Mouse (Mus musculus): Measurements from ENCODE around the gene Supt4a.

Gene Supt4a

DNA sequence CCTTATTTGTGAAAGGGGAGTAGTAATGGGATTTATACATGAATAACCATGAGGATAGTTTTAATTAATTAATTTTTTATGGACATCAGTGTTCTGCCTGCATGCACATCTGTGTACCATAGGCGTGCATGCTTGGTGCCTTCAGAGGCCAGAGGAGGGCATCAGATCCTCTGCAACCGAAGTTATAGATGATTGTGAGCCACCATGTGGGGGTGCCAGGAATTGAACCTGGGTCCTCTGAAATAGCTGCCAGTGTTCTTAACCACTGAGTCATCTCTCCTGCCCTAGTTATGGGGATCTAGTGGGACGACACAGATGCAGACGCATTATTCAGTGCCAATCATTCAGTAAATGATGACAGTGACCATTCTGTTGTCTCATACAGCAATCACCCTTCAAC lies 14.5 kb upstream of the Supt4a start:
- in situ Hi-C loops (cut with MboI, MseI): loop anchor here in 1 of 2 experiments (10.0 kb wide), 1 partner anchor 322 kb away; the partner anchor contains the start of gene Srsf1

DNA sequence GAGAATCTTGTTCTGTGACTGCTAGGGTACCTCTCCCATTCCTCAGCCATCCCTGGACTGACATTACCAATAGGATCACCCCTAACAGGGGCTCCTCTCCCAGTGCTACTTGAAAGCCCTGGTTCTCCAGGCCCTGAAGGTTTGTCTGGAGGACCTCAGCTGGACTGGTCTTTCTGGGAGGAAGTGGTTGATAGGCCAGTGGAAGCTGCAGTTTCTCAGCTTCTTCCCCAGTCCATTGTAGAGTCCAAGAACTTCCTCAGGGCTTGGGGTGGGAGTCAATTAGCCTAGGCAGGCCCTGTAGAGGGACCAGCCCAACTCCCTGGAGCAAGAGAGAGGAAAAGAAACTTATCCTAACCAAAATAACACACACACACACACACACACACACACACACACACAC lies 11.8 kb upstream of the Supt4a start:
- in situ Hi-C loops (cut with MboI, MseI): loop anchor here (5.0 to 25.0 kb wide), 4 partner anchors 42 to 1138 kb away; partner anchors contain the start of genes Rnf43 (in 2 of the 2) and Srsf1 (in 1 of the 2)

DNA sequence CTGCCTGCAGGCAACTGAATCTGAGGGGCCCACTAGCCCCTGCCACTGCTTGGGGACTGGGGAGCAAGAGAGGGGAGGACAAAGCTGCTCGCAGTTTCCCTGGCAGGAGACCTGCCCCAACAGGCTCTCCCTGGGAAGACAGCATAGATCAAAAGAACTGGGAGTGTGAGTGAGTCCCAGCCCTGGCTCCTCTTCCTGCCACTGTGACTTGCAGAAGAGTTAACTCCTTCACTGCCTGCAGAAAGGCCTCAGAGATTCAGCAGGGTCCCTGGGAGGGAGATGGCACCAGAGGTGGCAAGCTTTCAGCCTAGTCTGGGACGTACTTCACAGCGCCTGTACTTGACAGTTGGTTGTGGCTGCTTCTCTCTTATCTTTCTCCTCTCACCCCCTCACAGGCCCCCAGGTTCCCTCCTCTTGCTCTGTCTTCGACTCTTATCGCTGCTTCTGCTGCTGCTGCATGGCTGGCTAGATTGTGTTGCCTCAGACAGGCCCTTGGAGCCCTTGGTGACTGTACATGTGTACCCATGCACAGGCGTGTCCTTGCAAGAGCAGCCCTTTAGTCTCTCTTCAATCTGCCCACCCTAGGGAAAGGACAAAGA lies 11.3 kb upstream of the Supt4a start:
- in situ Hi-C loops (cut with MboI, MseI): loop anchor here (5.0 to 25.0 kb wide), 4 partner anchors 41 to 1139 kb away; partner anchors contain the start of genes Rnf43 (in 2 of the 2) and Srsf1 (in 1 of the 2)

DNA sequence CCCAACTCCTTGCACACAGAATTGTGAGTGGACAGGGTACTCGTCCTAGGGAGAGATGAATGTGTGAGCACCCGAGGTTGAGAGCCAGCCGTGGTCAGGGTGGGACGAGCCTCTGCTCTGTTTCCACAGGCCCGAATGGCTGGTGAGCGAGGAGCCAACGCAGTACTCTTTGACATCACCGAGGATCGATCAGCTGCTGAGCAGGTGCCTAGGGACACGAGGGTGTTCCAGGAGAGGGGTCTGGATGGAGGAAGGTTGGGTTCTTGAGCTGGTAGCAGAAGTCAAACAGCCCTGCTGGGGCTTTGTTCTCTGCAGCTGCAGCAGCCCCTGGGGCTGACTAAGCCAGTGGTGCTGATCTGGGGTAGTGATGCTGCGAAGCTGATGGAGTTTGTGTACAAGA lies 10.3 kb upstream of the Supt4a start:
- in situ Hi-C loops (cut with MboI, MseI): loop anchor here (5.0 to 25.0 kb wide), 4 partner anchors 40 to 1140 kb away; partner anchors contain the start of genes Rnf43 (in 2 of the 2) and Srsf1 (in 1 of the 2)

DNA sequence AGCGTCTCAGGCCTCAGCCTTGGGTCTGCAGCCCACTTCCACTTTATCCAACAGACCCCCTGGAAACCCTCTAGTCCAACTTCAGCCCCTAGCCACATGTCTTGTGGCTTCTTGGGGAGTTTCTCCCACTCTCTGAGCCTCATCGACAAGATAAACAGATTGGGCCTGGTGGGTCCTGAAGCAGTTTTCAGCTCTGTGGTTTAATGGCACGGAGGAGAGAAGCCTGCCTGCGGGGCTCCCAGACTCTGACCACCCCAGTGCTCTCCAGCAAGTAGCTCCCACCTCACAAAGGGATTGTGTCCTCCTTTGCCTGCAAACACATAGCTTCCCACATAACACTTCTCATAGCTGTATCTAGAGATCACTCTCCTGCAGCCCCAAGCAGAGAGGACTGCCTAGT lies 9.9 kb upstream of the Supt4a start:
- in situ Hi-C loops (cut with MboI, MseI): loop anchor here (5.0 to 25.0 kb wide), 4 partner anchors 40 to 1140 kb away; partner anchors contain the start of genes Rnf43 (in 2 of the 2) and Srsf1 (in 1 of the 2)

DNA sequence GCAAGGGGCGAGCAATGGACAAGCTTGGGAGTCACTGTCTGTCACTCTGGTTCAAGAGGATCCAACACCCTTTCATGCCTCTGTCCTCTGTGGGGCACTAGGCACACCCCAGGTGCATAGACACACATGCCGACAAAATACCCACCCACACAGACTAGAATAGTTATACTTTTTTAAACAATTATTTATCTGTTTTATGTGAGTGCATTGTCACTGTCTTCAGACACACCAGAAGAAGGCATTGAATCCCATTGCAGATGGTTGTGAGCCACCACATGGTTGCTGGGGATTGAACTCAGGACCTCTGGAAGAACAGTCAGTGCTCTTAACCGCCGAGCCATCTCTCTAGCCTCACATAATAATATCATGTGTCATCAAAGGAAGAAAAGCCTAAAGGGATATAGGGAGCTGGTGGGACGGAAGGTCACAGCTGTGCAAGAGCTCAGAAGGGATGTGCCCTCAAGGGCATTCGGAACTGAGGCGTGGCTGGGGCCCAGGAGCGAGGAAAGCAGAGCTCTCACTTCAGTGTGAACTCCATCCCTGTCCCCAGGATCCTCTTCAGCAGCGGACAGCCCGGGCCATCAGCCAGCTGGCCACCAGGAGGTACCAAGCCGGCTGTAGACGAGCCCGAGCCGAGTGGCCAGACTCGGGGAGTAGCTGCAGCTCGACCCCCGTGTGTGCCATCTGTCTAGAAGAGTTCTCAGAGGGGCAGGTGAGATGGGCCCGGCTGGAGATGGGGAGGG lies 8.3 kb upstream of the Supt4a start:
- in situ Hi-C loops (cut with MboI, MseI): loop anchor here (5.0 to 25.0 kb wide), 4 partner anchors 38 to 1142 kb away; partner anchors contain the start of genes Rnf43 (in 2 of the 2) and Srsf1 (in 1 of the 2)

DNA sequence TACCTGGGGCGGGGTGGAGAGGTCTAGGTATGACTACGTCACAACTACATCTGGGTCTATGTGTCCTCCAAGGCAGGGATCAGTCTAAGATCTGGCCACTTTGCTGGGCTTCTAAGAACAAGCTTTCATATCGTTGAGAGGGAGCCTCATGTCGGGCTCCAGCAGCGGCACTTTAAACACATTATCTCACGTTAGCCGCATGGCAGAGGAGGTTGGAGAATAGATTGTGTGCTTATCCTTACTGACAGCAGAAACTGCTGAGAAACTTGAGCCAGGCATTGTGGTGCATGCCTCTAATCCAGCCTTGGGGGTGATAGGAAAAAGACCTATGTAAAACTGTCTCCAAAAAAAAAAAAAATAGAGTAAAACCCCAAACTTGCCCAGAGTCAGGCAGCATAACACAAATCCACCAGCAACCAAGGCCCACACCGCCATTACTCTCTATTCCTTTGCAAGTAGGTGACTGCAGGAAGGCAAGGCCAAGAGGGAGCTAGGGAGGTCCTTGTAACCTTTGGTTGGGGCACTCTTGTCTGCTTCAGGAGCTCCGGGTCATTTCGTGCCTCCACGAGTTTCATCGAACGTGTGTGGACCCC lies 7.7 kb upstream of the Supt4a start:
- in situ Hi-C loops (cut with MboI, MseI): loop anchor here (5.0 to 25.0 kb wide), 4 partner anchors 38 to 1142 kb away; partner anchors contain the start of genes Rnf43 (in 2 of the 2) and Srsf1 (in 1 of the 2)

DNA sequence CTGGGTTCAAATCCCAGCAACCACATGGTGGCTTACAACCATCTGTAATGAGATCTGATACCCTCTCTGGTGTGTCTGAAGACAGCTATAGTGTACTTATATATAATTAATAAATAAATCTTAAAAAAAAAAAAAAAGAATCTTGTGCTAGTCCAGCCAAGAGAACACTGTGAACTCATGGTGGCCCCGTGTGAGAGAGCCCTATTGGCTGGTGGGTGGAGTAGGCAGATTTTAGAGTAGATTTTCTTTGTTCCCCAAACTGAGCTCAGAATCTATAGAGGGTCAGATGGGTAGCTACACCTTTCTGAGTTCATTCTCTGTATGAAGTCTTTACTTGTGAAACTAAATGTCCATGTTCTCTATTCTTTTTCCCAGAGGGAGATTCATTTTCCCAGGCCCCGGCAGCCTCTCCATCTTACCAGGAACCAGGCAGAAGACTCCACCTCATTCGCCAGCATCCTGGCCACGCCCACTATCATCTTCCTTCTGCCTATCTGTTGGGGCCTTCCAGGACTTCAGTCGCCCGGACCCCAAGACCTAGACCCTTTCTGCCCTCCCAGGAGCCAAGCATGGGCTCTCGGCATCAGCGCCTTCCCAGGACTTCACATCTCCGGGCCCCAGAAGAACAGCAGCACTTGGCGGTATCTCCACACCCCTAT lies 6.6 kb upstream of the Supt4a start:
- in situ Hi-C loops (cut with MboI, MseI): loop anchor here in 1 of 2 experiments (25.0 kb wide), 1 partner anchor 1143 kb away; no protein-coding TSS in a partner anchor

DNA sequence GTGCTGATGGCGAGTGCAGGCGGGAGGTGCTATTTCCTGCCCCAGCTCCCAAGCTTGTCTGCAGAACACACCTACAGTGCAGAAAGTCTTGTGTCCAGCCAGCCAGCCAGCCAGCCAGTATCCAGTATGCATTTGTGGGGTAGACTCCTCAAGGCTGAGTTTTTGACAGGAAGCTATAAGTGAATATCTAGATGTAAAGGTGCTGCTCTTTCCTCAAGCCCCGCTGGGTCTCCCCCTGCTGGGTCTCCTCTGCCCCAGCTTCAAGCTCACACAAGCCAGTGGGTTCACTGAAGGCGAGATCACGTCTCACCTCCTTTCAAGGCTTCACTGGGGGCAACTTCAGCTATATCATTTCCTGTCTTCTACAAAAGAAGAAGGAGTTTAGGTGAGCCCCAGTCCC lies 3.0 kb upstream of the Supt4a start:
- in situ Hi-C loops (cut with MboI, MseI): loop anchor here in 1 of 2 experiments (25.0 kb wide), 1 partner anchor 1147 kb away; no protein-coding TSS in a partner anchor

DNA sequence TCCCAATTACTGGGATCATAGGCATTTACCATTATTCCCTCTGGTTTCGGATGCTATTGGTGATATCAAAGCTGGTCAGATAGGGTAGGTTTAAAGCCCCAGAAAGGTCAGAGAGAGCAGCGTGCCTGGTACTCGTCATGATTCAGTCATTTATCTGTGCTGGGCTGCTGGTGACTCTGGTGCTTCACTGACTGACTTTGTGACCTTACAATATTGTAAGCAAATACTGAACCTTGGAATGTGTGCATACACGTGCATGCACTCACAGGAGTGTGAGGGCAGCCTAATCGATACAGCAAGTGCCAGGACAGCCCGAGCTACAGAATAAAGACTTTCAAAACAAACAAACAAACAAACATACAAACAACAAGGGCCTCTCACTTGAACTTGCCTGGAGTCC lies 1.7 kb upstream of the Supt4a start:
- in situ Hi-C loops (cut with MboI, MseI): loop anchor here in 1 of 2 experiments (25.0 kb wide), 1 partner anchor 1148 kb away; no protein-coding TSS in a partner anchor

DNA sequence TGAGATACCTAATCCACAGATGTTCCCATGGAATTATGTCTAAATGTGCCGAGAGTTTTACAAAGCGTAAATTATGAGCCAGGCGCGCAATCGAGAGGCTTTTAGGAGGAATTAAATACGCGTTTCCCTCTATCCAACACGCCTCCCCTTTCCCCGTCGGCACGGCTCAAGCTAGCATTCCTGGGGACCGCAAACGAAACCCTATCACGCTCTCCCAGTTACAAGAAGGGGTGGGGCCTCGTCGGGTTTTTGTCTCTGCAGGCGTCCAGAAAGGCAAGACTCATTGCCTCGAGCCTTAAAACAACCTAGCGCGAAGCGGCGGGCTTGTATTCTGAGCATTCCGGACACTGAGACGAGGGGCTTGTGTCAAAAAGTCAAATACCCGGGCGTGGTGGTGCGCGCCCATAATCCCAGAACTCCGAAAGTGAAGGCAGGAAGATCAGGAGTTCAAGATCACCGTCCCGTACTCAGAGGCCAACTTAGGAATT lies 661 bp upstream of the Supt4a start:
- in situ Hi-C loops (cut with MboI, MseI): loop anchor here in 1 of 2 experiments (25.0 kb wide), 1 partner anchor 1149 kb away; no protein-coding TSS in a partner anchor

DNA sequence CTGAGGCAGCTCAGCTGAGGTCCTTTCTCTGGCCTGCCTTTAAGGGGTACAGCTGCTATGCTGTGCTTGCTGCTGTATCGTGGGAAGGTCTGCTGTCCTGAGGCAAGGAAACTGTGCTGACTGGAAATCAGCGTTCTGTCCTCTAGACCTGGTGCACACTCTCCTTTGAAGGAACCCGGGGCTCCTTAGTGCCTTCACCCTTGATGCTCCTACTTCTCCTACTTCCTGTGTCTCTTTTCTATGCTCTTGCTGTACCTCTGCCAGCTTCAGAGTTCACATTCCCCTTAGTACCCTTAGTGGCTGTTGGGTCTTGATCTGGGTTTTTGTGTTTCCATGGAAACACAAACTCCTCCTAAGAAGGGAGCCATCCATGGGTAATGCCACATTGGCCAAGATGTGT lies 6.3 kb downstream of the Supt4a start:
- in situ Hi-C loops (cut with MboI, MseI): loop anchor here in 1 of 2 experiments (10.0 to 25.0 kb wide), 2 partner anchors 1069 to 1156 kb away; no protein-coding TSS in a partner anchor

DNA sequence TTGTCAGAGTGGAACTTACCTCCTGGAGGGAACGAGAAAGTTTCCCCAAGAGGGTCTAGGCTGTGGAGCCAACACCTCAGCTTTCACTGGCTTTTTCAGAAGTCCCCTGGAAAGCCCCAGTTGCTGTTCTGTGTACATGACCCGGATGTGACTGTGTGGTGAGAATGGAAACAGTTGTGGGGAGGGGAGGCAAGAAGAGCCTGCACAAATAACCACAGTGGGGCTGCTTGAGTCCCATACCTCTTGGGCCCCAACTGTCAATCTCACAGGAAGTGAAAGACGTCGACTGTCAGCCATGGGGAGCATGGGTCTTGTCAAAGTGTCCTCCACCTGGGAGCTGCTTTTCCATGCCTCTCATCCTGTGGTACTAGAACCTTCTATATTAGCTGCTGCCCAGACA lies 7.6 kb downstream of the Supt4a start:
- in situ Hi-C loops (cut with MboI, MseI): loop anchor here in 1 of 2 experiments (10.0 to 25.0 kb wide), 2 partner anchors 1070 to 1158 kb away; no protein-coding TSS in a partner anchor

DNA sequence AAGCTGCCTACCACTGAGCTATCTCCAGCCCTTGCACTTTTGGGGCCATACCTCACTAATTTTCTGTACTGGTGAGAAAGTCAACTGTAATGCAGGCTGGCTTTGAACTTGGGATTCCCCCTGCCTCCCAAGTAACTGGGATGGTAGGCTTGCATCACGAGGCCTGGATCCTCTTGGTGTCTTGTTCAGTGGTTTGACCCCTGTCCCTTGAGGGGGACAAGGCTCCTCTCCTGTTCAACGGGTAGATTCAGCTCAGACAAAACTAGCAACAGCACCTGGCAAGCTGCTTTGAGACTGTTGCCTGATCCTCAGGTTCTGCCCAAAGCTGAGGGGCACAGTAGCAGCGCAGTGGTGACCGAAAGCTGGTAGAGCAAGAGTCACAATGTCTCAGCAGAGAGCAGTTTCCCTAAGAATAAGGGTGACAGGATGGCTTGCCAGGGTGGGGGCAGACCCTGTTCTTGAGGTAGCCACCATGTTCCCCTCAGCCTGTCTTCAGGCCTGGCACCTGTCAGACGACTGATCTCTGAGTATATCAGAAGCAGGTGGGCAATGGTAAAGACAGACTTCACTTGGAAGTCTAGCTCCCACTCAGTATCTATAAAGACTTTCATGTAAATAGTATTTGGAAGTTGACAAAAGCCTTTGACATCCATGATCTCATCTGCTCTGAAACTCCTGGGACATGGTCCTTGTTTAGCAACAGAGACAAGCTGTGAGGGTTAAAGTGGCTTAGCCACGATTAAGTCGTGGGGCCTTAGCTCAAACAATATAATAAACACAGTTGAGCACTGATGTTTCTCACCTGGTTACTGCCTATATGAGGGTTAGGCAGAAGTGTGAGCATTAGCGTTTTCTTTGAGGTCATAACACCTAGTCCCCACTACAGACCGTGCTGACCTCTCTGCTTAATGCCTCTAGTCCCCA lies 8.5 kb downstream of the Supt4a start:
- in situ Hi-C loops (cut with MboI, MseI): loop anchor here in 1 of 2 experiments (10.0 to 25.0 kb wide), 2 partner anchors 1071 to 1159 kb away; no protein-coding TSS in a partner anchor

DNA sequence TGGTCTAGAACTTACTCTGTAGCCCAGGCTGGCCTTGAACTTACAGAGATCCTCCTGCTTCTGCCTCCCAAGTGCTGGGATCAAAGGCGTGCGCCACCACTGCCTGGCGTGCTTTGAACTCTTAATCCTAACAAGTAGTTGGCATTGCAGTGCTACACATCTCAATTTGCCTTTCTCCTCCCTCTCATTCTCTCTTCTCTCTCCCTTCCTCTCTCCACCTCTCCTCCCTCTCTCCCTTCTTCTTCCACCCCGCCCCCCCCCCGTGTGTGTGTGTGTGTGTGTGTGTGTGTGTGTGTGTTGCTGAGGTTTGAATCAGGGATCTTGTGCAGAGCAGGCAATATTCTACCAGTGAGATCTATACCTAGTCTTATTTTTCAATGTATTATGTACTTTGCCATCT lies 10.0 kb downstream of the Supt4a start:
- in situ Hi-C loops (cut with MboI, MseI): loop anchor here in 1 of 2 experiments (10.0 to 25.0 kb wide), 2 partner anchors 1073 to 1160 kb away; no protein-coding TSS in a partner anchor

DNA sequence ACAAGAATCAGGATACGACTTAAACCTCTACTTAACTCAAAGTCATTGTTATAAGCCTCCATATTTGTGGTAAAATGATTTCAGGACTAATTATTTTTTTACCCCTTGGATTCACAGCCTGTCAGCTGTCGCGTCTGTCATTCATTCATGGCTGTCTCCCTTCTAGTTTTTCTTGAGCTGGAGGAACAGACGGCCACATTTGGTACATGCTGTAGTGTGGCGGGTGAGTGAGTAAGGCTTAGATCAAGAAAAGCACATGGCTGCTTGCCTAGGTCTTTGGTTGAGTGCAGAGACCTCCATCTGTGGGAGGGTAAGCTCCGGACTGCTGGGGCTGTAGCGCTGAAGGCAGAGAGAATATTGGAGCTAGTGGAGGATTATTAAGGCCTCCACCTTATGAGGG lies 10.4 kb downstream of the Supt4a start:
- in situ Hi-C loops (cut with MboI, MseI): loop anchor here in 1 of 2 experiments (10.0 to 25.0 kb wide), 2 partner anchors 1073 to 1160 kb away; no protein-coding TSS in a partner anchor

DNA sequence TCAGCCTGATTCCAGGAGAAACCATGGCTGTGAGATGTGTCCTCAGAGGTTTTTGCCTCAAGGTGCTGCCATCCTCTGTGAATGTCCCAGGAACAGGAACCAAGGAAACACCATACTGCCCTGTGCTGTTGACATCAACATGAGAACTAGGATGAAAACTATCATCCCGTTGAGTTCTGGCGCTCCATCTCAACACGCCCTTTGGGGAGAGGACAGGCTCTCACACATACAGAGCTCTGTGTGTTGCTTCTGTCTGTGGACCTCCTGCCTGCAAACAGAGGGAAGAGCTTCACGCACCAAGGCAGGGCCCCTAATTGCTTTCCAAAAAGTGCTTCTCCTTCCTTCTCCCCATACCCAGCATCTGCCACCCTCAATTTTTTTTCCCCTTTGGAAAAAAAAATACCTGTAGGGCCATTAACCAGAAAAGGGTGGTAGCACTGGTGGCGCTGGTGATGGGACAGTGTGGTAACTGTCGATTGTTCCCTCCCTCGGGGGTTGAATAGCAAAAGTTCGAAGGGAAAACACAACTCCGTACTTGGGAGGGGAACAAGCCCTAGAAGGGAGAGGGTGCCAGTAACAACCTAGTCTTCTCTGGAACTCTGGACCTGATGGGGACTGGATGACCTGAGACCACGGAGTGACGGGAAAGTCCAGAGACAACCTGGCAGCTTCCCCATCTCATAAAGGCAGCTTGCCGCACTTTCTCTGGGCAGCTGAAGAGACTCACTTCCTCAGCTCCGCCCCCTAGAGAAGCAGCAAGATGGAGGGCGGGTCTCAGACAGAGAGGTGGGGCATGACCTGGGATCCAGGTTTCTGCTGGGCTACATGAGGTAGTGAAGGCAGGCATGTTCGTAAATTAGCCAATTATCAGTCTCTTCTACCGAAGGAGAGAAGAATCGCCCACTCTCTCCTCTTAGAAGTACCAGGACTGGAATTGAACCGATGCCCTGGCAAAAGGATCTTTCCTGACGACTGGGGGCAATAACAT lies 11.1 kb downstream of the Supt4a start:
- in situ Hi-C loops (cut with MboI, MseI): loop anchor here in 1 of 2 experiments (10.0 to 25.0 kb wide), 2 partner anchors 1074 to 1161 kb away; no protein-coding TSS in a partner anchor

All from T-helper 17 cell (primary cell).